Mouse (Mus musculus): ENCODE measurements around the gene Scamp4. TPM values are rescaled to one million over a fixed set of nuclear protein-coding genes. Genes with fewer than 3 reads are reported as not detected.

Scamp4 gene
- 20.6 TPM for polyA plus RNA-seq (2015; fragmentation: Illumina TruSeq; extraction: RNeasy Lipid Tissue Mini Kit (QIAGEN cat#74804); ENCODE audit: insufficient read depth, low replicate concordance)

DNA sequence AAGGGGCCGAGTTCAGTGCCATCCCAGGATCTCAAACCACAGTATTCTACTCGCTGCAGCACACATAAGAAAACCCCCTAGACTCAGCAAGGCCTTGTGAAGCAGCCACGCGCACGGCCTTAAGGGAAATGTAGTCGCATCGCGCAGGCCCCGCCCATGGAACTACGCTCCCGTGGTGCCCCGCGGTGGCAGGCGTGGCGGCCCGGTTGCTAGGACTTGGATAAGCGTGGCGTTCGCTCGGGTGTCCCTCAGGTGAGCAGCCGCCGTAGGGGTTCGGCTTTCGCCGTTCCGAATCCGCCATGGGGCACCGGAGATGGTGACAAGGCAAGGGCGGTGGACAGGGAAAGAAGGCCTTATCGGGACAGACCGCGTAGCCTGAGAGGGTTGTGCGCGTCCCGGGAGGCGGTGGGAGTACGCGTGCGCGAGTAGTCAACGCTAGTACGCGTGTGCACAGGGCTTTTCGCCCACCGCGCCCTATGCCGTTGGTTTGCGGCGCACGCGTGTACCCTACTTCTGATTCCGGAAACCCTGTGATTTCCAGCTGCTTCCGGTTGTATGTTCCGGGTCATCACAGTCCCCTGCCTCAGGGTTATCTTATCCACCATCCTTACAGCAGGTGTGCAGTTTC is at the start of gene Scamp4, which contains the start of gene Adat3:
Gene Scamp4 (plus strand): TSS at position 175 of the 628 bp plus-strand sequence.
Gene Adat3 (plus strand): TSS at position 183 of the 628 bp plus-strand sequence.

GRCm38 (mm10) chr10:80561116-80561944 is 41.3 kb upstream of the Scamp4 start, which contains the start of gene Rexo1:
Rexo1 (minus strand) TSS chr10:80561560.

DNA sequence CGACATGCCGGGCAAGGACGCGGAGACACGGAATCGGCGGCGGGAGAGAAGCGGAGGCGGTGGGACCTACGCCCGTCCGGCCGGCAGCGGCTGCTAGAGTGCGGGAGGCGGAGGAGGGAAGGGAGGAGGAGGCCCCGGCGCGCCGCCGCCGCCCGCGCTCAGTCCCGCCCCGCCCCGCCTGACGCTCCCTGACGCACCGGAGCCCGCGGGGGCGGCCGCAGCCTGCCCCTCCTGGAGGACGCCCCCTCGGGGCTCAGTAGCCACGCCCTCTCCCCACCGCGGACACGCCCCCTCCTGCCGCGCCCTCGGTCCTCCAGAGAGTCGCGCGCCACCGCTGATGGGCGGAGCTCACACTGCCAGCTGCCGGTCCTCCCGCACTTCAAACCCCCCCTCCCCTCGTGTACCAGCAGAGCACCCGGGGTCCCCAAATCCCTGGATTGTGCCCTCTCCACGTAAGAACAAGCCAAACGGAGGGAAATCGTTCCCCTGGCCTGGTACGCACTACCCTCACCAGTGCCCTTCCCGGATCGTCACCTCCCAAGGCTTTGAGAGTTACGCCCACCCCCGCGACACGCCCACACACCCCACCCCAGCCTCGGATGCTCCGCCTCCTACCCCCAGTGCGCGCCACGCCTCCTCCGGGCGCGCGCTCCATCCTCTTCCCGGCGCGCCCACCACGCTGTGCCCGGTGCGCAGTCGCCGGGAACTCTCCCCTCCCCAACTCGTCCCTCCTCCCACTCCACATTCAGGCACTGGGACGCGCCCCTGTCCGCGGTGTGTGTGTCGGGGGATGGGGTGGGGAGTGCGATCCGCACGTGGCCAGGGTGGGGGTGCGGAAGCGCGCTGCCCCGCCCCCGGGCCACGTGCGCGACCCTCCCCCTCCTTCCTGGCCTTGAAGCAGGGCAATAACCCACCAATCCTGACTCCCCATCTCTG is 25.2 kb upstream of the Scamp4 start, which contains the start of gene Klf16:
Gene Klf16 (minus strand): TSS at position 127 of the 936 bp plus-strand sequence.

GRCm38 (mm10) chr10:80589879-80590854 is 12.5 kb upstream of the Scamp4 start, which contains the start of gene Abhd17a:
Abhd17a (minus strand) TSS chr10:80590341.

DNA sequence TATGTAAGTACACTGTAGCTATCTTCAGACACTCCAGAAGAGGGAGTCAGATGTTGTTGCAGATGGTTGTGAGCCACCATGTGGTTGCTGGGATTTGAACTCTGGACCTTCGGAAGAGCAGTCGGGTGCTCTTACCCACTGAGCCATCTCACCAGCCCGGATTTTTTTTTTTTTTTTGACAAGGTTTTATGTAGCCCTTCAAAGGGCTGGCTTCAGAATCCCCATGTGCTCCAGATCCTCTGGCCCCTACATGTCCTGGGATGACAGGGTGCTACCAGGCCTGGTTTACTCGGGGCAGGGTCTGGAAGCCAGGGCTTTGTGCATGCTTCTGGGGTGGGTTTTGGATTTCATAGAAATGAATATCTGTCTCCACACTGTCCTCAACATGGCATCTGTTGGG is 3.0 kb downstream of the Scamp4 start, which contains the start of gene Gm49322:
Gene Gm49322 (plus strand): TSS at position 301 of the 400 bp plus-strand sequence.

GRCm38 (mm10) chr10:80622661-80623456 is 20.2 kb downstream of the Scamp4 start, which contains the start of gene Csnk1g2:
Csnk1g2 (plus strand) TSS chr10:80622838.

GRCm38 (mm10) chr10:80656863-80657623 is 54.4 kb downstream of the Scamp4 start, which contains the start of gene Btbd2:
Btbd2 (minus strand) TSS chr10:80657071.

Other genes with a start within 250 kb of the Scamp4 start
- not detected for gene Plk5, start 246.4 kb upstream of the Scamp4 start, polyA plus RNA-seq (2015; fragmentation: Illumina TruSeq; extraction: RNeasy Lipid Tissue Mini Kit (QIAGEN cat#74804); ENCODE audit: insufficient read depth, low replicate concordance)
- 4.6 TPM for gene Mex3d, start 215.2 kb upstream of the Scamp4 start, polyA plus RNA-seq (2015; fragmentation: Illumina TruSeq; extraction: RNeasy Lipid Tissue Mini Kit (QIAGEN cat#74804); ENCODE audit: insufficient read depth, low replicate concordance)
- 18.0 TPM for gene Mbd3, start 203.3 kb upstream of the Scamp4 start, polyA plus RNA-seq (2015; fragmentation: Illumina TruSeq; extraction: RNeasy Lipid Tissue Mini Kit (QIAGEN cat#74804); ENCODE audit: insufficient read depth, low replicate concordance)
- 11.5 TPM for gene Uqcr11, start 196.0 kb upstream of the Scamp4 start, polyA plus RNA-seq (2015; fragmentation: Illumina TruSeq; extraction: RNeasy Lipid Tissue Mini Kit (QIAGEN cat#74804); ENCODE audit: insufficient read depth, low replicate concordance)
- 22.1 TPM for gene Tcf3, start 169.2 kb upstream of the Scamp4 start, polyA plus RNA-seq (2015; fragmentation: Illumina TruSeq; extraction: RNeasy Lipid Tissue Mini Kit (QIAGEN cat#74804); ENCODE audit: insufficient read depth, low replicate concordance)
- not detected for gene Onecut3, start 108.0 kb upstream of the Scamp4 start, polyA plus RNA-seq (2015; fragmentation: Illumina TruSeq; extraction: RNeasy Lipid Tissue Mini Kit (QIAGEN cat#74804); ENCODE audit: insufficient read depth, low replicate concordance)
- not detected for gene Atp8b3, start 63.7 kb upstream of the Scamp4 start, polyA plus RNA-seq (2015; fragmentation: Illumina TruSeq; extraction: RNeasy Lipid Tissue Mini Kit (QIAGEN cat#74804); ENCODE audit: insufficient read depth, low replicate concordance)
- gene Rexo1, start 41.3 kb upstream of the Scamp4 start, polyA plus RNA-seq (2015; fragmentation: Illumina TruSeq; extraction: RNeasy Lipid Tissue Mini Kit (QIAGEN cat#74804); ENCODE audit: insufficient read depth, low replicate concordance), result 10.1 TPM
- gene Klf16, start 25.6 kb upstream of the Scamp4 start, polyA plus RNA-seq (2015; fragmentation: Illumina TruSeq; extraction: RNeasy Lipid Tissue Mini Kit (QIAGEN cat#74804); ENCODE audit: insufficient read depth, low replicate concordance), result 11.6 TPM
- 5.6 TPM for gene Abhd17a, start 12.5 kb upstream of the Scamp4 start, polyA plus RNA-seq (2015; fragmentation: Illumina TruSeq; extraction: RNeasy Lipid Tissue Mini Kit (QIAGEN cat#74804); ENCODE audit: insufficient read depth, low replicate concordance)
- gene Adat3, start within 50 bp of the Scamp4 start, polyA plus RNA-seq (2015; fragmentation: Illumina TruSeq; extraction: RNeasy Lipid Tissue Mini Kit (QIAGEN cat#74804); ENCODE audit: insufficient read depth, low replicate concordance), result not detected
- 0.93 TPM for gene Gm49322, start 3.1 kb downstream of the Scamp4 start, polyA plus RNA-seq (2015; fragmentation: Illumina TruSeq; extraction: RNeasy Lipid Tissue Mini Kit (QIAGEN cat#74804); ENCODE audit: insufficient read depth, low replicate concordance)
- gene Csnk1g2, start 20.0 kb downstream of the Scamp4 start, polyA plus RNA-seq (2015; fragmentation: Illumina TruSeq; extraction: RNeasy Lipid Tissue Mini Kit (QIAGEN cat#74804); ENCODE audit: insufficient read depth, low replicate concordance), result 21.2 TPM
- 4.3 TPM for gene Btbd2, start 54.2 kb downstream of the Scamp4 start, polyA plus RNA-seq (2015; fragmentation: Illumina TruSeq; extraction: RNeasy Lipid Tissue Mini Kit (QIAGEN cat#74804); ENCODE audit: insufficient read depth, low replicate concordance)
- 81.5 TPM for gene Mknk2, start 75.2 kb downstream of the Scamp4 start, polyA plus RNA-seq (2015; fragmentation: Illumina TruSeq; extraction: RNeasy Lipid Tissue Mini Kit (QIAGEN cat#74804); ENCODE audit: insufficient read depth, low replicate concordance)
- 94.7 TPM for gene Mob3a, start 99.1 kb downstream of the Scamp4 start, polyA plus RNA-seq (2015; fragmentation: Illumina TruSeq; extraction: RNeasy Lipid Tissue Mini Kit (QIAGEN cat#74804); ENCODE audit: insufficient read depth, low replicate concordance)
- gene Izumo4, start 99.3 kb downstream of the Scamp4 start, polyA plus RNA-seq (2015; fragmentation: Illumina TruSeq; extraction: RNeasy Lipid Tissue Mini Kit (QIAGEN cat#74804); ENCODE audit: insufficient read depth, low replicate concordance), result 35.5 TPM
- 63.5 TPM for gene Ap3d1, start 139.4 kb downstream of the Scamp4 start, polyA plus RNA-seq (2015; fragmentation: Illumina TruSeq; extraction: RNeasy Lipid Tissue Mini Kit (QIAGEN cat#74804); ENCODE audit: insufficient read depth, low replicate concordance)
- gene Dot1l, start 152.3 kb downstream of the Scamp4 start, polyA plus RNA-seq (2015; fragmentation: Illumina TruSeq; extraction: RNeasy Lipid Tissue Mini Kit (QIAGEN cat#74804); ENCODE audit: insufficient read depth, low replicate concordance), result 12.6 TPM
- gene Sf3a2, start 195.3 kb downstream of the Scamp4 start, polyA plus RNA-seq (2015; fragmentation: Illumina TruSeq; extraction: RNeasy Lipid Tissue Mini Kit (QIAGEN cat#74804); ENCODE audit: insufficient read depth, low replicate concordance), result 22.7 TPM
- 70.0 TPM for gene Plekhj1, start 195.8 kb downstream of the Scamp4 start, polyA plus RNA-seq (2015; fragmentation: Illumina TruSeq; extraction: RNeasy Lipid Tissue Mini Kit (QIAGEN cat#74804); ENCODE audit: insufficient read depth, low replicate concordance)
- gene Amh, start 202.4 kb downstream of the Scamp4 start, polyA plus RNA-seq (2015; fragmentation: Illumina TruSeq; extraction: RNeasy Lipid Tissue Mini Kit (QIAGEN cat#74804); ENCODE audit: insufficient read depth, low replicate concordance), result not detected
- not detected for gene Jsrp1, start 210.6 kb downstream of the Scamp4 start, polyA plus RNA-seq (2015; fragmentation: Illumina TruSeq; extraction: RNeasy Lipid Tissue Mini Kit (QIAGEN cat#74804); ENCODE audit: insufficient read depth, low replicate concordance)
- gene Oaz1, start 223.8 kb downstream of the Scamp4 start, polyA plus RNA-seq (2015; fragmentation: Illumina TruSeq; extraction: RNeasy Lipid Tissue Mini Kit (QIAGEN cat#74804); ENCODE audit: insufficient read depth, low replicate concordance), result 388 TPM
- not detected for gene Lingo3, start 241.2 kb downstream of the Scamp4 start, polyA plus RNA-seq (2015; fragmentation: Illumina TruSeq; extraction: RNeasy Lipid Tissue Mini Kit (QIAGEN cat#74804); ENCODE audit: insufficient read depth, low replicate concordance)